ENCODE assay signal across 23 mouse cellular contexts in genomic region chr16:84769619-84770464, GRCm38 (mm10). TPM values are rescaled to one million over a fixed set of nuclear protein-coding genes. Genes with fewer than 3 reads are reported as not detected.
DNase-seq lines count a peak whose midpoint lies in the region; ATAC-seq and TF ChIP-seq lines count a peak whose summit lies in the region.
"Had no signal": no experiment of that assay in that cellular context is flagged by ENCODE, and none has a peak within 500 bp of the region (broad histone marks: within the 10 kb centered on the region; RNA-seq: fewer than 3 reads in every experiment).

No protein-coding gene starts in this region.

- DNase-seq in midbrain, embryonic 11.5 days (ENCODE audit: low spot score, missing footprints): peak; percentile 28
- DNase-seq in midbrain, postnatal 0 days (ENCODE audit: low spot score): no peak
- peak; percentile 83 for DNase-seq in R1 (ENCODE audit: low read depth, low spot score)
- no peak for DNase-seq in left cerebral cortex, postnatal 36 days (ENCODE audit: low spot score in 2 of 2)
- no peak for DNase-seq in left cerebral cortex, postnatal 14 days (ENCODE audit: low spot score in 2 of 2)
- no peak for DNase-seq in layer of hippocampus, adult 9-11 months
- DNase-seq: adrenal gland, postnatal 14 days; cerebellum, adult 18-20 months; cerebellum, adult 9-11 months; embryo, embryonic 11 days; gastrocnemius, postnatal 10 days; heart, adult 2 months had no signal

- no peak overlapping the region for H3K4me3 ChIP-seq in midbrain, embryonic 11.5 days (ENCODE audit: low read depth, low read length)
- no peak overlapping the region for H3K4me3 ChIP-seq in midbrain, postnatal 0 days (ENCODE audit: low read depth, low read length)
- peak overlapping the region; percentile 45 for H3K4me3 ChIP-seq in E14TG2a.4 (replicated peaks; ENCODE audit: low read length)
- H3K4me3 ChIP-seq: embryonic facial prominence, embryonic 15.5 days; erythroblast, embryonic 14.5 days; forebrain, embryonic 10.5 days; heart, adult 2 months; hindbrain, embryonic 10.5 days; hindbrain, embryonic 15.5 days had no signal

- intact Hi-C loops in left cerebral cortex, postnatal 36 days (cut with DNase I): no loop called here
- intact Hi-C loops in left cerebral cortex, postnatal 14 days (cut with DNase I): loop anchor here (5.0 kb wide), 2 partner anchors 33 to 47 kb away; partner anchors contain the start of gene Mrpl39

- no peak overlapping the region for H3K9ac ChIP-seq in midbrain, embryonic 11.5 days (ENCODE audit: low read length)
- no peak overlapping the region for H3K9ac ChIP-seq in midbrain, postnatal 0 days (replicated peaks; ENCODE audit: low read length, poor library complexity, severe bottlenecking)
- H3K9ac ChIP-seq: embryonic facial prominence, embryonic 15.5 days; hindbrain, embryonic 15.5 days had no signal

- H3K9me3 ChIP-seq in midbrain, embryonic 11.5 days (ENCODE audit: control insufficient read depth, low read length): no peaks in the 10 kb centered on the region
- H3K9me3 ChIP-seq in midbrain, postnatal 0 days (ENCODE audit: low read length): no peaks in the 10 kb centered on the region
- H3K9me3 ChIP-seq in E14TG2a.4 (ENCODE audit: low read length): no peaks in the 10 kb centered on the region
- H3K9me3 ChIP-seq: embryonic facial prominence, embryonic 15.5 days; forebrain, embryonic 10.5 days; hindbrain, embryonic 10.5 days; hindbrain, embryonic 15.5 days had no signal

- no peaks in the 10 kb centered on the region for H3K36me3 ChIP-seq in midbrain, embryonic 11.5 days (ENCODE audit: control insufficient read depth, insufficient read depth, low read length)
- H3K36me3 ChIP-seq in midbrain, postnatal 0 days (ENCODE audit: insufficient read depth, low read length): no peaks in the 10 kb centered on the region
- H3K36me3 ChIP-seq in E14TG2a.4 (ENCODE audit: insufficient read depth, low read length): no peaks in the 10 kb centered on the region
- H3K36me3 ChIP-seq: embryonic facial prominence, embryonic 15.5 days; forebrain, embryonic 10.5 days; G1E; hindbrain, embryonic 10.5 days; hindbrain, embryonic 15.5 days had no signal

- WGBS in midbrain, embryonic 11.5 days: 89% methylated on average over 19 of the region's 19 CpGs
- 84% methylated on average over 19 of the region's 19 CpGs for WGBS in midbrain, postnatal 0 days

- no peaks in the 10 kb centered on the region for H3K4me1 ChIP-seq in midbrain, embryonic 11.5 days (ENCODE audit: control insufficient read depth, insufficient read depth, low read length)
- 0 out of 2 replicates have a peak, but pooled peaks cover 4% of the 10 kb centered on the region for H3K4me1 ChIP-seq in midbrain, postnatal 0 days (ENCODE audit: insufficient read depth, low read length)
- H3K4me1 ChIP-seq in E14TG2a.4 (replicated peaks; ENCODE audit: low read depth, low read length): peaks cover 57% of the 10 kb centered on the region

- H3K27ac ChIP-seq in midbrain, embryonic 11.5 days (ENCODE audit: low read depth, low read length): no peak overlapping the region
- no peak overlapping the region for H3K27ac ChIP-seq in midbrain, postnatal 0 days (ENCODE audit: low read depth, low read length)
- H3K27ac ChIP-seq: embryonic facial prominence, embryonic 15.5 days; forebrain, embryonic 10.5 days; heart, adult 2 months; hindbrain, embryonic 15.5 days had no signal

- no peak for ATAC-seq in midbrain, embryonic 11.5 days (ENCODE audit: low FRiP score)
- ATAC-seq in midbrain, postnatal 0 days (ENCODE audit: low FRiP score): no peak
- ATAC-seq: activated CD4-positive, CD25-positive, alpha-beta regulatory T cell, adult 4 months; forebrain, embryonic 14.5 days; intestine, embryonic 16.5 days had no signal

- H3K27me3 ChIP-seq in midbrain, embryonic 11.5 days (ENCODE audit: control insufficient read depth, insufficient read depth, low read length): no peaks in the 10 kb centered on the region
- H3K27me3 ChIP-seq in midbrain, postnatal 0 days (ENCODE audit: insufficient read depth, low read length): no peaks in the 10 kb centered on the region
- no peaks in the 10 kb centered on the region for H3K27me3 ChIP-seq in E14TG2a.4 (ENCODE audit: insufficient read depth, low read length)
- H3K27me3 ChIP-seq: hindbrain, embryonic 15.5 days had no signal

- TF ChIP-seq CTCF in midbrain, postnatal 0 days (IDR thresholded peaks at IDR 0.05): no peak
- TF ChIP-seq CTCF in E14TG2a.4 (conservative IDR thresholded peaks at IDR 0.05; ENCODE audit: low read length): no peak

- no peak overlapping the region for H3K4me2 ChIP-seq in midbrain, embryonic 11.5 days
- no peak overlapping the region for H3K4me2 ChIP-seq in midbrain, postnatal 0 days (ENCODE audit: low read depth, low read length, poor library complexity, severe bottlenecking)
- H3K4me2 ChIP-seq: embryonic facial prominence, embryonic 15.5 days; heart, embryonic 11.5 days; hindbrain, embryonic 15.5 days had no signal

RNA-seq across cellular contexts. Expression of gene Jam2, which starts 4.1 kb away (rescaled TPM):
- 95.1 and 102 TPM in 2 replicates for polyA plus RNA-seq in midbrain, embryonic 11.5 days (2014; fragmentation: Nextera tagmentation; extraction: Ambion mirVana)
- 26.8 and 29.3 TPM in 2 replicates for total RNA-seq in midbrain, postnatal 0 days (2014; rRNA removed)
- polyA plus RNA-seq in midbrain, postnatal 0 days (2015; fragmentation: Nextera tagmentation; extraction: Ambion mirVana): 20.8 and 21.8 TPM in 2 replicates
- 10 to 100 TPM; 25.3 TPM for total RNA-seq in left cerebral cortex, postnatal 36 days (2021)
- total RNA-seq in left cerebral cortex, postnatal 14 days (2021): 10 to 100 TPM; 25.1 to 26.2 TPM
- polyA plus RNA-seq: activated CD4-positive, CD25-positive, alpha-beta regulatory T cell, adult 4 months; erythroblast, embryonic 14.5 days; G1E had no signal

RNA-seq across cellular contexts. Expression of gene Mrpl39, which starts 34.3 kb away (rescaled TPM):
- polyA plus RNA-seq in midbrain, embryonic 11.5 days (2014; fragmentation: Nextera tagmentation; extraction: Ambion mirVana): 60.2 and 60.4 TPM in 2 replicates
- total RNA-seq in midbrain, postnatal 0 days (2014; rRNA removed): 25.7 and 43.2 TPM in 2 replicates
- polyA plus RNA-seq in midbrain, postnatal 0 days (2015; fragmentation: Nextera tagmentation; extraction: Ambion mirVana): 33.8 and 34.3 TPM in 2 replicates
- 10 to 100 TPM; 17.9 to 22.3 TPM for total RNA-seq in left cerebral cortex, postnatal 36 days (2021)
- total RNA-seq in left cerebral cortex, postnatal 14 days (2021): 10 to 100 TPM; 19.2 to 24.1 TPM

Comparison
In these comparisons a context has a peak if more than half of its experiments do, and no peak if none do; other contexts are left out.
1. DNase-seq: peak in midbrain, embryonic 11.5 days (single experiment) and R1 (single experiment); none in midbrain, postnatal 0 days (single experiment), left cerebral cortex, postnatal 36 days (0 of 2), left cerebral cortex, postnatal 14 days (0 of 2) and layer of hippocampus, adult 9-11 months (single experiment).